Mouse (Mus musculus) cerebellum, adult 2 months (tissue): ENCODE results near the gene Nup98.

Source experiments
- CTCF ChIP-seq: fragments of 200-500 bp; IDR thresholded peaks from 2 replicates; pipeline ENCODE4 v1.5.1; 2011; ENCODE audit warnings: low read depth, mild to moderate bottlenecking, control low read depth, low read length, moderate library complexity, borderline replicate concordance; ENCODE audit not compliant: insufficient read depth
- POLR2A ChIP-seq: fragments of 200-500 bp; IDR thresholded peaks from 2 replicates; pipeline ENCODE4 v1.6.1; 2011; ENCODE audit warnings: low read length, control low read depth, borderline replicate concordance; ENCODE audit not compliant: insufficient read depth

DNA sequence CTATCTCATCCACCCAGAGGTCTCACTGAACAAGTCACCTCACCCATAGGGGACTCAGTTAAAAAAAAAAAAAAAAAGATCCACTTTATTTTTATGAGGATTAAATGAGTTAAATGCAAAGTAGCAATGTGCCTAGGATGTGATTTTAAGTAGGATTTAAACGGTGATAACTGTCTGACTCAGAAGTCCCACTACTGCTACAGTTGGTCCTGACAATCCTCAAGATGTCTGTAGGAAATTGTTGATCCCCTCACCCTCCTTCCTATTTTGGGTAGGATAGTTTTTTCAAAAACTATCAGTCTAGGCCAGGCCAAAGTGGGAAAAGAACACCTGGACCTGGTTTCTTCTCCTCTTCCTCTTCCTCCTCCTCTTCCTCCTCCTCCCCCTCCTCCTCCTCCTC is 11.9 kb upstream of the Nup98 start:
- TF ChIP-seq CTCF (no peak), POLR2A (no peak)
